Mouse (Mus musculus) E14TG2a.4 (cell line): ENCODE results near the gene Ankrd9.

ENCODE experiments used
- CTCF ChIP-seq: conservative IDR thresholded peaks from 2 replicates; pipeline ENCODE4 v1.5.1; 2014; ENCODE audit warnings: low read length
- NANOG ChIP-seq: IDR thresholded peaks from 2 replicates; pipeline ENCODE4 v1.6.1; 2014; ENCODE audit warnings: borderline replicate concordance, low read length, mixed read lengths

DNA sequence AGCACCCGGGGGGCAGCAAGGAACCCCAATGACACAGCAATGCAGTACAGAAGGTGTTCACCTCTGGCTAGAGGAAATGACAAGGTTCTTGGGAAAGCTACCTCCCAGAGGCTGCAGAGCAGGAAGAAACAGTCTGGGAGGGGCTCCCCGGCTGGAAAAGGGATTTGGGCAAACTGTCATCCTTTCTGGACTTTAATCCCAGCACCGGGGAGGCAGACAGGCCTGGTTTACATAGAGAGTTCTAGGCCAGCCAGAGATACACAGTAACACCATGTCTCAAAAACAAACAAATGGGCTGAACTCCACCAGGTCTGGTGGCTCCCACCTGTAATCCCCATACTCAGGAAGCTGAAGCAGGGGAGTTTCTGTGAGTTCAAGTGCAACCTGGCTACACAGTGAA, 14.4 kb upstream of the Ankrd9 start:
- no peak for TF ChIP-seq CTCF
- TF ChIP-seq NANOG, result no peak
